Mouse (Mus musculus): ENCODE results near the gene Srebf2.
A peak's percentile ranks its signal among the peaks of the same experiment; 100 is the strongest.
"Not testable (repeated sequence)": the region's sequence is repeated elsewhere in the genome, so short reads cannot be mapped to it uniquely, and the experiment has no call there.

The Srebf2 gene

GRCm38 (mm10) chr15:82146770-82147610 is at the start of gene Srebf2:
TSS of gene Srebf2 (plus strand) at chr15:82147181.
- DNase-seq (ENCODE audit: low spot score) = peak; percentile 96

- DNase-seq (ENCODE audit: low spot score) = no peak
These were observed 39.9 kb upstream of the Srebf2 start for GRCm38 (mm10) chr15:82106953-82107555.

- no peak for DNase-seq (ENCODE audit: low spot score)
These were observed 26.4 kb upstream of the Srebf2 start for GRCm38 (mm10) chr15:82120544-82120943.

GRCm38 (mm10) chr15:82126690-82127089 is 20.3 kb upstream of the Srebf2 start:
- not testable (repeated sequence) for DNase-seq (ENCODE audit: low spot score)

GRCm38 (mm10) chr15:82127426-82128374 is 19.3 kb upstream of the Srebf2 start, which contains the start of gene Ccdc134:
TSS of gene Ccdc134 (plus strand) at chr15:82127922.
- DNase-seq (ENCODE audit: low spot score) = peak; percentile 93

DNA sequence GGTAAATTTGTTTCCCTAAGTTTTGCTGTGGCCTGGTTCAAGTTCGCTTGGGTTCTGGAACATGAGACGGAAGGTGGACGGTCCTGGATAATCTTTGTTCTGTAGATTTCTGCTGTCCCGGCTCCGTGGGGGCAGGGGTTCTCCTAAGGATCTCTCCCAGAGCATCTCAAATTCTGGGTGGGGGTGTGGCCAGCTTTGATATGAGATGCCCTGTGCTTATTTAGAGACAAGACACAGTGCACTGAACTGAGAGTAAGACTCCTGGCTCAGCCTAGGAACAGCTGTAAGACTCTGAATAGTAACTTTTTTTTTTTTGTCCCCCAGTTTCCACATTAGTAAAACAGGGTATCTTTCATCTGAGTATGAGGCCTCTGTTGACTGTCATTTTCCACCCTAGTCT is 18.6 kb upstream of the Srebf2 start:
- no peak for DNase-seq (ENCODE audit: low spot score)

DNA sequence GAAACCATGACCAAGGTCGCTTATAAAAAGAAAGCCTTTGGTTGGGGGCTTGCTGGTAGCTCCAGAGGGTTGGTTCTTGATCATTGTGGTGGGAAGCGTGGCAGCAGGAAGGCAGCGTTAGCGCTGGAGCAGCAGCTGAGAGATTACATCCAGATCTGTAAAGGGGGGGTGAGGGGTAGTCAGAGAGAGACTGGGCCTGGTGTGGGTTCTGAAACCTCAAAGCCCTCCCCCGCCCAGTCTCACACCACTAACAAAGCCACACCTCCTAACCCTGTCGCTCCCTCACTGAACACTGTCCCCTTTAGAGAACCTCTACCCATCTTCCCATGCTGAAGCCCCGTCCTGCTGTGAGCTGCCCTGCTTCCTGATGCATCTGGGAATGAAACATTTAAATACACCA is 16.4 kb upstream of the Srebf2 start:
- no peak for DNase-seq (ENCODE audit: low spot score)

GRCm38 (mm10) chr15:82135372-82135771 is 11.6 kb upstream of the Srebf2 start:
- DNase-seq (ENCODE audit: low spot score) = no peak

- DNase-seq (ENCODE audit: low spot score) = peak; percentile 54
These were observed 8.4 kb upstream of the Srebf2 start for GRCm38 (mm10) chr15:82138565-82138964.

DNA sequence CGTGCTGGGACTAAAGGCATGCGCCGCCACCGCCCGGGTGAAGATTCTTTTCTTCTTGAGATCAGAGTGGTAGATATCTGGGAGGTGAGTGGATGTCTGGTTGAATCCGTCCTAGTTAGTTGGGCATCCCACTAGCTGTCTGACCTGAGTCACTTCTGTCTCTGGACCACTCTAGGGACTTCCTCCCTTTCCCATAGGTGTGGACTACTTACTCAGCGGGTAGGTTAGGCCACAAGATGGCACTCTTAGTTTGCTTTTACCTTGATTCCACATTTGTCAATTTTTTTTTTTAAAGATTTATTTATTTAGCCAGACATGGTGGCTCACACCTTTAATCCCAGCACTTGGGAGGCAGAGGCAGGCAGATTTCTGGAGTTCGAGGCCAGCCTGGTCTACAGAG is 7.8 kb upstream of the Srebf2 start:
- no peak for DNase-seq (ENCODE audit: low spot score)

DNA sequence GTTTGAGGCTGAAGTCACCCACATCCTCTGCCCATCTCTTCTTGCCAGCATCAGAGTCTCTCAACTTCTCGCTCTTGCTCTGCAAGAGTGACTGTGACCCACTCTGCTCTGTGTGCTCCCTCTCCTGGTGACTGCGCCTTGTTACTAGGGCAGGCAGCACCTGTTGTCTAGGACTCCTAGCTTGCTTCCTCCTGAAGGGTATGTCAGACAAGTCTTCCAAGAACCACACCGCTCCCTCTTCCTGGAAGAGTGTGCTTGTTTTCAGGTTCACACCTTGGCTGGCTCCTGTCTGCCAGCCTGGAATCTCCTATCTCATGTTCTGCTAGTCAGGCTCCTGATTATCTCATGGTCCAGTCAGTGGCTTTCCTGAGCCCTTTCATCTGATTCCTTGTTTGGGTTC is 6.6 kb upstream of the Srebf2 start:
- DNase-seq (ENCODE audit: low spot score) = no peak

GRCm38 (mm10) chr15:82144157-82144556 is 2.8 kb upstream of the Srebf2 start:
- no peak for DNase-seq (ENCODE audit: low spot score)

GRCm38 (mm10) chr15:82145408-82145807 is 1.6 kb upstream of the Srebf2 start:
- DNase-seq (ENCODE audit: low spot score) = no peak

DNA sequence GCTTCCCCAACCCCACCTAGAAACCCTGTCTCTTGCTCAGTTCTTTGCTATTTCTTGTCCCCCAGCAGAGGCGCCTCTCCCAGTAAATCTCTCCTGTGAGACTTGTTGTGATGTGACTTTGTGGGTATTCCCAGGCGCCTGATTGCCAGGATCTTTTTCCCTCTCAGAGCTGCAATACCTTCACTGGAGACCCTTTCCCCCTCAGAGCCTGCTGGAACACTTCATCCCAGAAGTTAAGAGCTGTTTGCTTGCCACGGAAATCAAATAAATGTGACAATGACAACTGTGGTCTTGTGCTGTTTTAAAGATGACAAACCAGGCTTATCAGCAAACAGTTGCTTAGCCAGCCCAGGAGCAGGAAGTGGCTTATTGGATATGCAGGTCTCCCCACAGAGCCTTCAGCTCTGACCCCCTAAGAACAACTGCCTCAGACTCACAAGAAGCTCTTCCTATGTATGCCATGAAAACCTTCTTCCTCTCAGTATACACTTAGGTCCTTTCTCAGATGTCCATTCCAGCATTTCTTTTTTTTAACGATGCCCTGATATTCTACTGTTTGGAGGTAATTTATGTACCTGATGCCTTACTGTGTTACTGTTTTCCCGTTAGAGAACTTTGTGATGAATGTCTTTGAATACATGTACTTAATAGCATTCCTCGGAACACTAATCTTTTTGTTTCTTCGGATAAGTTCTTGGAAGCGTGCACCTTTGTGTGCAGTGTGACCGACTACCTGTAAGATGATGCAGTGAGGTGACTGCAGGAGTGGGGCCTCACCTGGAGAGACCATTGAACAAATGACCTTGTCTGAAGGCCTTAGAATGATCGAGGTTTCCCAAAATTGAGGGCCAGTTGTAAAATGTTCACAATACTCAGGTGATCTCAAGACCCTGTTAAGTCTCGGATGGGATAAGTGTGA is 871 bp upstream of the Srebf2 start:
- no peak for DNase-seq (ENCODE audit: low spot score)

DNA sequence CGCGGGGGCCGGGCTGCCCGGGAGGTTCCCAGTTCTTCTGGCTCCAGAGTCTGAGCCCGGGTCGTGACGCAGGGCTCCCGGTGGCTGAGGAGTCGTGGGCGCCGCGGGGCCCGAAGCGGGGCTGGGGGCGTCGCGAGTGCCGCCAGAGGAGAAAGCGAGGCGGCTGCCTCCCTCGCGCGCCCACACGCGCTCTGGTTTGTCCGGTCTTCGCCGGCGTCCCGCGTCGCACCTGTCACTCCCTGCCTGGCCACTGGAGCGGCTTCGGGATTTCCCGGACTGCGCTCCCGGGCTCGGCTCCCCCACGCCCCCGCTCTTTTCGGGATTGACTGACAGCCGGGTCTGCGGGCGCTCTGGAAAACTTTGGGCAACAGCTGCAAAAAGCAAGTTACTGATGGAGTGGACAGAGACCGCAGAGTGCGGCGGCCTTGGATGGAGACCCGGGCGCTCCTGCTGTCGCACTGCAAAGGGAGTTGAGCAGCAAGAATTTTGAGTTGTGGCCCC is 680 bp downstream of the Srebf2 start:
- DNase-seq (ENCODE audit: low spot score) = peak; percentile 59

DNA sequence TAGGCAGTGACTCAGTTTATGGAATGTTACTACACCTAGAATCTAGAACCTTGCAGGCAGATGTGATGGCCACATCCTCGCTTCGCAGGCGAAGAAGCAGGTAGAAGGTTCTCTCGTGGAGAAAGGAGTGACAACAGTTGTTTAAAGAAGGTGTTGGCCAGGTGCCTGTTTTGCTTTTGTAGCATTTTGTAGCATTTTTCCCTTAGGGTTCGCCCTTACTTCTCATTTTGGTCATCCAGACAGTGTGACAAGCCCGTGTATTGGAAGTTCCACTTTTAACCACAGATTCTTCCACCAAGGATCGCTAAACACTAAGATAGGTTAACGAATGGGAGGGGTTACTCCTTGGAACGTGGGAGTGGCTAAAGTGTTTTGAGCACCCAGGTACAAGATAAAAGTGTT is 1.5 kb downstream of the Srebf2 start:
- peak; percentile 25 for DNase-seq (ENCODE audit: low spot score)

GRCm38 (mm10) chr15:82150042-82150441 is 3.1 kb downstream of the Srebf2 start:
- DNase-seq (ENCODE audit: low spot score) = no peak

GRCm38 (mm10) chr15:82151176-82151575 is 4.2 kb downstream of the Srebf2 start:
- DNase-seq (ENCODE audit: low spot score) = no peak

- no peak for DNase-seq (ENCODE audit: low spot score)
These were observed 5.0 kb downstream of the Srebf2 start for GRCm38 (mm10) chr15:82152022-82152421.

DNA sequence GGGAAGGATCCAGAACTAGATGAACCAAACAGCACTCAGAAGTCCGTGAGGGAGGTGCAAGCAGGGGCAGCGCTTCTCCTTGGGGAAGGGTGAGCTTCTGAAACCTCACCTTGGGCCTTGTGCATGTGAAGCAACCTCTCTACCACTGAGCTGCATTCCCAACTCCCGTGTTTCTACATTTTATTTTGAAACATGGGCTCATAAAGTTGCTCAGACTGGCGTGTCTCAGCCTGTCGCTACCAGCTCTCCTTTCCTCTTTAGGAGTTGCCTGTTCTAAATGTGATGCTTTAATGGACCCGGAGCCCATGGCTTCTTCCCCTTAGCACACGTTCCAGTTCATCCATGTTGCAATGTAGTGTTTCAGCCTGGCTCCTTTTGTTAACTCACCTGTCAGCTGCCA is 5.5 kb downstream of the Srebf2 start:
- no peak for DNase-seq (ENCODE audit: low spot score)

DNA sequence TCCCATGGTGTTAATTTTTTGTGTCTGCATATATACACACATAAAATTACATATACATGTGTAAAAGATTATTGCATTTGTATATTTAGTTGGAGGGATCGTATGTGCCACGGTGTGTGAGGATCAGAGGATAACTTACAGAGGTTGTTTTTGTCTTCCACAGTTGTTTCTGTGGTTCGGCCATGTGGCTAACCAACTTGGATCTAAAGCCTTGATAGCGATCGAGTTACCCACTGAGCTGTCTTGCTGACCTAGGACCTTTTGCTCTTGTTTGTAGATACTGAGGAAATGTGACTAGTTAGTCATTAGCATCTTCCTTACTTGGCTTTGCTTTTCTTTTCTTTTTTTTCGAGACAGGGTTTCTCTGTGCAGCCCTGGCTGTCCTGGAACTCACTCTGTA is 9.3 kb downstream of the Srebf2 start:
- no peak for DNase-seq (ENCODE audit: low spot score)
